Mouse (Mus musculus) erythroid progenitor cell, adult 5-6 weeks (primary cell): ENCODE data around the gene Olfr12. TPM values are rescaled to one million over a fixed set of nuclear protein-coding genes. Genes with fewer than 3 reads are reported as not detected.
A peak's percentile ranks its signal among the peaks of the same experiment; 100 is the strongest.

ENCODE experiments used
- ATAC-seq: replicated peaks from 2 replicates; pipeline ENCODE4 v1.8.0; 2016; ENCODE audit warnings: moderate number of reproducible peaks, mild to moderate bottlenecking, moderate TSS enrichment, inconsistent platforms; ENCODE audit not compliant: poor library complexity, low FRiP score, severe bottlenecking
- total RNA-seq, 2 experiments: library from RNA; stranded (forward) in 1 of 2; stranded (reverse) in 1 of 2; fragments of 150-400 nt in 1 of 2; fragments of 186-747, 209-891 nt in 1 of 2; gene quantifications; 2 replicates each; pipeline versions ENCODE4 v1.2.3 to v1.2.4; 2015 to 2017; ENCODE audit warnings: low replicate concordance in 2 of 2

Olfr12 gene
- total RNA-seq, 2 experiments from 2014 or later: not detected

- no peak for ATAC-seq
Observed at GRCm38 (mm10) chr1:92638181-92638580, 20.6 kb downstream of the Olfr12 start.

- no peak for ATAC-seq
Observed at GRCm38 (mm10) chr1:92638736-92639135, 21.1 kb downstream of the Olfr12 start.

- no peak for ATAC-seq
Observed at GRCm38 (mm10) chr1:92640393-92640792, 22.8 kb downstream of the Olfr12 start.

DNA sequence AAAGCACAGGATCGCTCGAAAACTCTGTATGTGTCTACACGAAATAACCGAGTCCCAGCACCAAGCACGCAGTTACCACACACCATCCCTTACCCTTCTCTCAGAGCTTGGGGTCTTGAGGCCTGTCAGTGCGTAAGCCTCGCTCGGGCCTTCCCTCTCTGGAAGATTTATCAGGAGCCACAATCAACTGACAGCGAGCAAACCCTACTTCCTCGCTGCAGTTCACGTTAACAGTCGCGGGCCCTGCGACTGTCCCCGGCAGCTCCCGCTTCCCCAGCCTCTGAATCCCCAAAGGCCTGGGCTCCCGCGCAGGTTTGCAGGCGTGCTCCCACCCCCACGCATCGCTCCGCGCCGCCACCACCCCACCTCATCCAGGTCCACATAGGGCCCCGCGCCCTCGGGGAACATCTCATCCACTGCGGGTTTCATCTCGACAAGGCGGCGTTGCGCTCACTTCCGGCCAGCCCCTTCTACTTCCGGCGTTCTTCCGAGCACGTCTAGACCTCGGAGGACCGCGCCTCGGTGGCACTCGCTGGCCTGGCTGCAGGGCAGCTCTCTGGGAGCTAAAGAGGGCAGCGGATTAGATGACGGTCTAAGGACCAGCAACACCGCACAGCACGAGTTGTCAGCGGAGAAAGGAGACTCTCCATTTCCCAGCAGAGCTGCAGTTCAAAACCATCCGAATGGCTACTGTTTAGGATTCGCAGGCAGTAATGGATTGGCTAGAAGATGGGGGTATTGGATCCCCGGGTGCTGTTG is 24.1 kb downstream of the Olfr12 start, which contains the start of gene Cops9:
Gene Cops9, minus strand, starts transcription at position 472 of the 759 bp plus-strand sequence.
- ATAC-seq: peak; percentile 87

DNA sequence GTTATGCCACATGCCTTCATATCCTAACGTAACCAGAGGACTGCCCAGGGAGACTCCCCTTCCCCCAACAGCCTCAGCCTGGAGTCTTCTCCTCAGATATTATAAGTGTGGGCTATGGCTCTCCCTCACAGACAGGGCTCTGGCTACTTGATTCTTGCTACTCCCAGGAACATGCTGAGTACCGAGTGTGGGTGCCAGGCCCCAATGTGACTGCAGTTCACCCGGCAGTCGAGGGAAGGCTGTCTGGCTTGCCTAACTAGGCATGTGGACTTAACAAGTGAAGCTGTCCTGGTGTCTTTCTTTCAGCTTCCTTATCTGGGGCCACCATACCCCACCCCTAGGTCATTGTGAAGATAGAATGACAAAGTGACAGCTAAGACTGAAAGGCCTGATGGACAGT is 26.1 kb downstream of the Olfr12 start:
- ATAC-seq: no peak

GRCm38 (mm10) chr1:92644916-92645315 is 27.3 kb downstream of the Olfr12 start:
- ATAC-seq: no peak

DNA sequence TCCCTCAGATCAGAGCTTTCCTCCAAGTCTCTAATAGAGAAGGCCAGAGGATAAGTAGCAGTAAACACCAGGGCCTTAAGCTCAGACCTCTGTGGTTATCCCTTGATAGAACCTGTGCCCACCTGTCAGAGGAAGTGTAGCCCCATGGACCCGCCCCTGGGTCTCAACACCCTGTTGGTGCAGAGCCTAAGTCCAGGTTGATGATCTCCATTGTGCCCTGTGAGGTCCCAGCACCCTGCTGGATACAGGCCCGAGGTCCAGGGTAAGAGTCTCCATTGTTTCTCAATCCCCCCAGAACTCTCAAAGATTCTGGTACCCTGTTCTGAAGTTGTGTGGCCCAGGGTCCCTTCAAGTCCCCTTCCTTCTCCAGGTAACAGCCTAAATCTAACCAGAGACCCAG is 28.5 kb downstream of the Olfr12 start:
- ATAC-seq: no peak

DNA sequence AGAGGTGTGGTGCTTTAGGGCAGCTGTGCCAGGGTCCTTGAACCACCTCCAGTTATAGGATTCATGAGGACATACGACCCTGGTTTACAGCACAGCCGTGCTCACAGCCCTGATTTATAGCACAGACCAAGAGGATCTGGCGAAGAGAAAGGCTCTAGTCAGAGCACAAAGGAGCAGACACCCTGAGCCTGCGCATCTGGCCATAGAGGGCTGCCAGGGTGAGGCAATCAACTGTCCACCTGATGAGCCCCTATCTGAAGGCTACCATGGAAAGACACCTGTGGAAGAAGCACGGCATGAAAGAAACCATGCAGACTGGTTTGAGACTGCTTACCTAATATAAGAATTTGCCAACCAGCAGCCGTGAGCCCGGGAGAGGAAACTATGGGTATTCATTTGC is 29.0 kb downstream of the Olfr12 start:
- no peak for ATAC-seq

DNA sequence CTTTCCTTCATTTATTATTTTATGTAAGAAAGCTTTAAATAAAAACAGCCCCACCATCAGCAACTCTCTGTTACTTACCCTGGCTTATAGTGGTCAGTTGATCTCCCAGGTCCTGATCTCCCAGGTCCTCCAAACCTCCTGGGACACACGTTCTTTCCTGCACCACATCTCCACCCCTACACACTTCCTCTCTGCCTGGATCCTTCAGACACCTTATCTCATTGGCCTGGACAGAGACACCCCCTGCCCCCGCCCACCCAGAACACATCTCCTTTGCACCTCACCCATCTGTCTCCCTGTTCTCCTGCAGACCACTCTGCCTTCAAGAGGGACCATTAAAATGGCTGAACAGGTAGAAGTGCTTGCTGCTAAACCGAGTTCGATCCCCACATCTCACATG is 29.4 kb downstream of the Olfr12 start:
- ATAC-seq: no peak

GRCm38 (mm10) chr1:92647752-92648151 is 30.2 kb downstream of the Olfr12 start:
- peak; percentile 56 for ATAC-seq

DNA sequence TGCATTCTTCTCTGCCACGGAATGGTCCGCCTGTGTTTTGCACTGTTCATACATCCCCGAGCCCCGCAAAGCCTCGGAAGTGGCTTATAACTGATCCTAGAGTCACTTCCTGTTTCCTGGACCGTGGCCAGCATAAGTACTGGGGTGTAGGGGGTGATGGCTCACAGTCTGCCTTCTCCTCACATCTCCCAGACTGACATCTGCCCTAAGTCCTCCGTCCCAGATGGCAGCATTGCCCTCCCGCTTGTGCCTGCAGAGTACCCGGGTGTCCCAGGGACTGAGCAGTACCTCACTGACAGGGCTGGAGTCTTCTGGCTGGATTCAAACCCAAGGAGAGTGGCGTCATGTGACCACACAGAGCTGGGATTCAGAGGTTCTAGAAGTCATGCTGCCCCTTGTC is 30.6 kb downstream of the Olfr12 start:
- no peak for ATAC-seq

- 0 out of 2 replicates have a peak, but pooled peaks have one; percentile 48 for ATAC-seq
Observed at GRCm38 (mm10) chr1:92648673-92649072, 31.1 kb downstream of the Olfr12 start, which contains the start of gene Otos. Gene Otos (minus strand): TSS chr1:92648841.

DNA sequence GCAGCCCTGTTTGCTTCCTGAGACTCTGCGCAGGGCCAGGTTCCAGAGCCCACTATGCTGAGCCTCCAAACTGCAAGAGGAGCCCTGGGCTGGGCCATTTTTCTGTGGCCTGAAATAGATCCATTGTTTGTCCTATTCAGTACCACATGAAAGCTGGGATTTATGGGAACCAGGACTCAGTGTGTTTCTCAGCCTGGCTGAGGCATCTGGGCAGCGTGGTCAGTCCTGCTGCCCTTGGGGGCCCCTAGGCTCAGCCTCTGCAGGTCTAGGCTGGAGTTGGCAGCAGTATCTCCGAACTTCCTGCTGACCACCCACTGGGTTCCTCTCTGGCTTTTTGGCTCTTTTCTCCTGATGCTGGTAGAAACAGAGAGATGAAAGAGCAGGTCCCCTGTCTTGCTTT is 33.9 kb downstream of the Olfr12 start:
- ATAC-seq: no peak

- ATAC-seq: no peak
Observed at GRCm38 (mm10) chr1:92653179-92653578, 35.6 kb downstream of the Olfr12 start.

- ATAC-seq: no peak; the same call in 1 of the 2 replicates
Observed at GRCm38 (mm10) chr1:92654676-92655075, 37.1 kb downstream of the Olfr12 start.

DNA sequence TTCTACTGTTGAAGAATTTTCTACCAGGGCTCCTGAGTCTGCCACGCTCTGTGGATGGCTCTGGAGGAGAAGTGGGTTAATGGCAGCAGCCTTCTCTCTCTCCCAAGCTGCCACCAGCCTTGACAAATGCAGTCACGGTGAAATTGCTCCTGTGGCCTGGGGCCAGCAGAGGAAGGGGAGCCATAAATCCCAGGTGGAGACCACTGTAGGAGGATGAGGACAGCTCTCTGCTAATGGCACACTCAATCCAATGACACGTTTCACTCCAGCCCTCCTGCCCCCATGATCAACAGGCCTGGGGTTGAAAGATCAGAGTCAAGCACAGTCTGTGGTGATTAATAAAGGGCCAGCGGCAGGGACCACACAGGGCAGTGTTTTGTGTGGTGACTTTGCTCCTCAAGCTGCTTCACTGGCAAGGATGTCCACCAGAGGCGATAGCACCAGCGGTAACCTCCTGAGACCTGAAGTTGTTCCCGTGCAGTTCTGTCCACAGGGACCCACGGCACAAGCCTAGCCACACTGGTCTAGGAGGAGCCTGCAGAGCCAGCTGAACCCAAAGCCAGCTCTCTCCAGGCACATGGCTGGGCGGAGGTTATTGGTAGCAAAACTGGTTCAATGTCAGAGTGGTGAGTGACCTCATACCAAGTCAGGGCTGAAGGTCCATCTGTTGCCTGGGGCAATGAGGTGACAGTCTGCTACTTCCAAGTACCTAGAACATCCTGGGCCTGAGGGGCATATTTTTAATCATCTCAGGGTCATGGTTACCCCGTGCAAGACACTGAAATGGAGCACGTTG is 39.6 kb downstream of the Olfr12 start:
- no peak for ATAC-seq

DNA sequence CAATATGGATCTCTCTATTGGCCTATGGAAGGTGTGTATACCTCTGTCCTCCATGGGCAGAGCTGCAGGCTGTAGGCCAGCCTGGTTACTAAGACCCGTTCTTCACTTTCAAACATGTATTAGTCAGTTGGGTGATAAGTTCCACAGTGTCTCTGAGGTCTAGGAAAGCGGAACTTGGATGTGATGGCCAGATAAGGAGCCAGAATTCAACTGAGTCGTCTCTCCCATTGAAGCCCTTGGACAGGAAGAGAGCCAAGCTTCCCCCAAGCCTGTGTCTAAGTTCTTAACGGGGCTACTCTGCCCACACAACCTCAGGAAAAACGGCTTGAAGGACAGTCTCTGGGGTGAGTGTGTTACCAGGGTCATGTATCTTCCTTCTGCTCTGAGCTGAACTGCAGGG is 41.8 kb downstream of the Olfr12 start:
- ATAC-seq: no peak

GRCm38 (mm10) chr1:92667106-92667505 is 49.5 kb downstream of the Olfr12 start:
- no peak for ATAC-seq

DNA sequence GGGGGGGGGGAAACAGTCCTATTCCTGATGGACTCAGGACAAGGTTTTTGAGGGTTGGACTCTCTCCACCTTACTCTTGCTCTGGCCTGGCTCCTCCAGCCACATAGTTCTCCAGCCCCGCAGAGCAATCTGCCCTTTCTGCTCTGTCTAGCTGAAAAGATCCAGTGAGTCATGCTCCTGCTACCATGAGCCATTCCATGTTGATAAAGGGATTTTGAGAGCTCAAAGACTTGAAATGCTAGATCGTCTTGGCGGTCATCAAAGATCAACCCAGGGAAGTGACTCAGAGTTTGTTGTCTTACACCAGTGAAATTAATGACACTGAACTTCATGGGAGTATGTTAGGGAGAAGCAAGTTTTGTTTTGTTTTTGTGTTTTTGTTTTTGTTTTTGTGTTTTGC is 51.8 kb downstream of the Olfr12 start:
- no peak for ATAC-seq

DNA sequence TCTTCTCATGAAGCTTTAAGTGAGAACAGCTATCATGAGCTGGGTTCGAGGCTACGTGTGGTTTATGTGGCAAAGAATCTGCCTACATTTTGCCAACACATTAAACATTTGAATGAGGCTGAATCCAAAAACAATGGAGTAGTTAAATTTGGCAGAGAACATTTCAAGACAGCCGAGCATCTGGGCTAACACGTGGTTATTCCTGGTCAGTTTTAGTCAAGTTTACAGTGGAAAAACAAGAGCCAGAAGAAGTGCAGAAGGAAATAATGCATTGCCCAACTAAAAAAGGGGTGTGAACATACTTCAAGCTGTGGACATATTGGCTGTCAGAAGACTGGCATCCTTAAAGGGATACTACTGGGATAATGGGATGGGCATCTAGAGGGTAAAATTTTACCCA is 53.7 kb downstream of the Olfr12 start:
- no peak for ATAC-seq
